Mouse (Mus musculus): ENCODE results near the gene Trim8. TPM values are rescaled to one million over a fixed set of nuclear protein-coding genes. Genes with fewer than 3 reads are reported as not detected.

Gene Trim8
- total RNA-seq, 1 experiment from 2014 or later, result 39.3 TPM

DNA sequence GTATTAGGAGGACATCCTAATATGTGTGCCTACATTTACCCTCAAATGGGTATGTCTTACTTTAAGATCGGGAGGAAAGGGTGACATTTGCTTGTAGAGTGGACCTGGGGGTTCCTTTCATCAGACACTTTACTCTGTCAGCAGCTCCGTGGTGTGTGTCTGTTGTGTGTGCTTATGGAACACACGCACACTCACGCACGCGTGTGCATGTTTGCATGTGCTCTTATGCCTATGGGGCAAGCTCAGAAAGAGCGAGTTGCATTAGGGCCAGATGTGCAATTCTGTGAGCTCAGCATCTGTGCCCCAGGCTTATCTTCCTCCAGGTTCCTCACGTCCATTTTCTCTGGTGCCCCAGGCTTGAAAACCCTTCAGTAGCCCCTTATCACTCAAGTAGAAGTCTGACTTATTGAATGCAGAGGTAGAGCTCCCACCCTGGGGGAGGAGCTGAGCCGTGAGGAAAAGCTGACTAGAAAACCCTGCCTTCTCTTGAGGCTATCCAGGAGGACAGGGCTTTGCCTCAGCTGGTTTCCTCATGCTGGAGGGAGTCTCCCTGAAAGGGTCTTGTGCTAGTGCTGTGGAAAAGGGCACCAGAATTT, 3.4 kb downstream of the Trim8 start:
- peak; percentile 5 for DNase-seq

DNA sequence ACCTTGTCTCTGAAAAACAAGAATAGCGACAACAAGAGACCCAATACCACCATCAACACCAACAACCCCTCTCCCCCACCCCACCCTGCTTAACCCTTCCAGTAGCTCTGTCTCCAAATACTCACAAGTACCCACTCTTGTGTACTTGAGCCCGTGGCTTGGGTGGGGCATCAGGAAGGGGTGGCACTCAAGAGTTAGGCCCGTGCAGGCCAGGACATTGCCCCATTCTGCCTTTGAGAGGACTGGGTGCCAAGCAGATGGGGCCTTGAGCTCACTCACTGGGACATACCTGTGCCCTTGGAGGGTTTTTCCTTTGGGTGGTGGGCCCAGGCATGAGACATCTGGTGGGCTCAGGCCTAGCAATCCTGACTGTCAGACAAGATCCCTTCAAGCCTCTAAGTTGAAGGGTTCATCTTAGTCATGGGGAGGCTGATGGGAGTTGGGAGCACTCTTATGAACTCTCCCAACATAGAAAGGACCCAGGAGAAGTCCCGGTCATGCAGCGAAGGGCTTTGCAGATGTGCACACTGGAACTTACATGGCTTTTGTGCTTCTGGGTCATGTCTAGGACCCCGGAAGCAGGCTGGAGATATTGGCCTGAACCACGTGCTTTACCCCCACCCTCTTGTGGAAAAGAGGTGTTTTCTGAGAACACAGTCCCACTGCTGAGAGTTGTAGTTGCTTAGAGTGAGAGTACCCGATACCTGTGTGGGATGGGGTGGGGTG, 4.3 kb downstream of the Trim8 start:
- peak; percentile 26 for DNase-seq

DNA sequence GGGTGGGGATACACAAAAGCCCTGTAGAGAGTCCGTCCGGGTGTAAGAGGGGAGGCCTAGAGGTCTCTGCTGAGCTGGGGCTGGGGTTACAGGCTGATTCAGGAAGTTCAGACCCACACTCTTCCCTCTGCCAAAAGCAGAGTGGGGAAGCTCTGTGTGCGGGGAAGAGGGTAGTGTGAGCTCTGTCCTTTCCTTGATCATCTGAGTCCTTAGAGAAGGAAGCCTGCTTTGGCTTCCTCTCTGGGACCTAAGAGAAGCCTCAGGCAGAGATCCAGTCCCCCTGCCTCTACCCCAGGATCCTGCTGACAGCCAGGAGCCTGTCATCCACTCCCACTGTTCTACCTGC, 4.8 kb downstream of the Trim8 start:
- DNase-seq, result peak; percentile 2

DNA sequence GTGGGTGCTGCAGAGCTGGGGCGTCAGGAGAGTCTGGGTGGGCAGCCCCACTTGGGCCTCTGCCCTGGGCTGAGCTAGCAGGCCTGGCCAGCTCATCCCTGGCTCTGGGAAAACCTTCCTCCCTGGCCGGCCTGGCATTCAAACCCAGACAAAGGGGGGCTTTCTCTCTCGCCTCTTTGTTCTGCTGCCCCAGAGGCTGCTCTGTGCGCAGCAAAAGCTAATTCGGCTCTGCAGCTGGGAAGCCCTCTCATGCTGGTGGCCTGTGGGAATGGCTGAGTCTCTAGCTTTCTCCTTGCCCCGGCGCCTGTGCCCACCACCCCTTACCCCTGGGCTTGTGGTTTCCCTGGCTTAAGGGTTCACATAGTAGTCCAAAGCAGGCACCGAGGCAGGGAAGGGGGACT, 5.7 kb downstream of the Trim8 start:
- peak; percentile 9 for DNase-seq

DNA sequence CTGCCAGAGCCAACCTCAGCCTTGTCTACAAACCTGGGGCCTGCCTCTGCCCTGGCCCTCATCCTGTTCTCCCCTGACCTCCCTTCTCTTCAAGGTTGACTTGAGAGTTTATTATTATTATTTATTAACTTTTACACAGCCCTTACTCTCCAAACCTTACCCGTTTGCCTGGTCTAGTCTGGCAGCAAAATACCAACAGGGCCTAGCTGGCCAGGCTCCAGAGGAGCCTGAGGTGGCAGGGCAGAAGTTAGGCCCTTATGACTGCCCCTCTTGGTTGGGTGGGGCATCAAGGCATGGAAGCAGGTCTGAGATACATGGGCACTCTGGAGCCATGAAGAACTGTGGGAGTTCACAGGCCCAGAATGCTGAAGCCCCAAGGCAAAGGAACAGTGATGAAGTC, 6.3 kb downstream of the Trim8 start:
- DNase-seq, result peak; percentile 29

DNA sequence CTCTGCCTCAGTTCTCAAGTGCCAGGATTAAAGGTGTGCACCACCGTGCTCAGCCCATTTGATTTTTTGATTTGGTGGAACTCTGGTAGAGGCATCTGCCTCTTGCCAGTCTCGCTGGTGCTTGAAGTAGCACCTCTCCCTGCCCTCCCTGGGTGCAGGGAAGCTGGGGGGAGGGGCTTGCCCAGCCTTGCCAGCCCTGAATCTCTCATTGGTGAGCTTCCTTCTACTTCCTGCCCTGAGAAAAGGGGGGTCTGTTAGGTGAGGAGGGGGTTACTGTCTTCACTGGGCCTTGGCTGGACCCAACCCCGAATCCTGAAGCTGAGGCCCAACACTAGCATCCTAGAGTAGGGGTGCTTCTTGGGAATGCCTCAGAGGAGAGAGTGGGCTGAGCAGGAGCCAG, 7.2 kb downstream of the Trim8 start:
- DNase-seq, result peak; percentile 33

DNA sequence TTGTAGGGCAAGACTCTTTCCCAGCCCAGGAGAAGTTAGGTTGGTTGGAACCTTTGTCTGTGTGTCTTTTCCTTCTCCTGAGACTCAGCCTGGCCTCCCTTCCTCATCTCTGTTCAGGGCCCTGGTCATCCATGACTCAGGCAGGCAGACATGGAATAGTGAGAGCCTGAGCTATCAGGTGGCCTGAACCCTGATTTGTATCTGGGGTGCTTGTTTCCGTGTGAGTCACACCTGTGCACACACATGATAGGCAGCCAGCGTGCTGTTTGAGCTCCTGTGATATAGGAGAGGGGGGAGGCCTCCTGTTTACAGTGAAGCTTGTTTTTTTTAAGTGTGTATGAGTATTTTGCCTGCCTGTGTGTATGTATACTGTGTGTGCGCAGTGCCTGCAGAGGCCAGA, 7.7 kb downstream of the Trim8 start:
- DNase-seq, result peak; percentile 33

DNA sequence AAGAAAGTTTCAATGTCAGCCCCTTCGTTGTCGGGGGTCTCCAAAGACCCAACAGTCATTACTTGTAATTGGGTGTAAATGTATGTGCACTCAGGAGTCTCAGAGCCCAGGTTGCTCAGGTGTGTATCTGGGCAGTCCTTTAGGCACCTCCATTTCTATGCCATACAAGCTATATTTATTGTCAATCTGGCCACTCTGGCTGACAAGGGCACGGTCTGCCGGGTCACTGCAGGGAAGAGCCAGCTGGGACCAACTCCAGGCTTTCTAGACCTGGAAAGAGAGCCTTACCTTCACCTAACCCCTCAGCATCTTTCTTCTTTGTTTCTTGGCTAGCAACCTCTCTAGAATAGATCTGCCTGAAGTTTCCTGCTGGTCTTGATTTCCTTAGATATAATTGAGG, 8.2 kb downstream of the Trim8 start:
- no peak for DNase-seq

DNA sequence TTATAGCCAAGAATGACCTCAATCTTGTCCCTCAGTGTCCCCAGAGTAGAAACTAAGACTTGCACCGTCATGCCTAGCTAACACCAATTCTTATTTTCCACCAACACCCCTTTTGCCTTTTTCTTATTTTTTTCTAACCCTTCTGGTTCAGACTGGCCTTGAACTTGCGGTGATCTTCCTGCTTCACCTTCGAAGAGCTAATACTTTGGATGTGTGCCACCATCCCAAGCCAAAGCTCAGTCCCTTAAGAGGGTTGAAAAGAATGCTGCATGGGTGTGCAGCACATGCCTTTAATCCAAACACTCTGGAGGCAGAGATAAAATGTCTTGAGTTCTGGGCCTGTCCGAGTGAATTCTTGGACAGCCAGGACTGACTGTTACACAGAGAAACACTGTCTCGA, 8.9 kb downstream of the Trim8 start:
- DNase-seq, result peak; percentile 62

DNA sequence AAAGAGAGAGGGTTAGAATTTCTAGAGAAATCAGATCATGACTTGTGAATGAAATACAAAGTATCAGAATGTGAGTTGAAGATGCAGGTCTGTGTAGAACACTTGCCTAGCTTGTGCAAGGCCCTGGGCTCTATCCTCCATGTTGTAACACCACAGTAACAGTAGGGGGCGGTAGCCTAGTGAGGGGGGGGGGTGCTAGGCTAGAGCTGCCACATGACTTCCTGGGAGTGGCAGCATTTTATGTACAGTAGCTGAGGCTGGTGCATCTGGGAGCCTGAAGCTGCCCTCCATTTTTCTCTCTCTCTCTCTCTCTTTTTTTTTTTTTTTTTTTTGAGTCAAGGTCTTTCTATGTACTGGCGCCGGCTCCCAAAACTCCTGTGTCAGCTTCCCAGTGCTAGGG, 9.3 kb downstream of the Trim8 start:
- peak; percentile 67 for DNase-seq

DNA sequence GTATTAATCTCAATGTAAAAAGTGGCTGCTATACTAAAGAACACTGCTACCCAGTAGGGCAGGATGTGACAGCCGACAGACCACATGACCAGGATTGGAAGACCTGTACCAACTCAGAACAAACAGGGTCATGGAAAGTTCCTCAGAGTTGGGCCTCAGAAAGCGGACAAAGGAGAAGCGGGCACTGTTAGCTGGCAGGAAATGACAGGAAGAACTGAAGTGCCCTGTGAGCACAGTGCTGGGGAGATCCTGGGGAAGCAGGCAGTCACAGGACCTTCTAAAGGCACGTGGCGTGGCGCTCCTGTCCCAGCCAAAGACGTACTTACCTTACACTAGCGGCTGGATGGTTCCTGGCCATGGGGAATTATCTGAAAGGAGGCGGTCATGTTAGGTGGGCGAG, 9.8 kb downstream of the Trim8 start:
- peak; percentile 59 for DNase-seq

DNA sequence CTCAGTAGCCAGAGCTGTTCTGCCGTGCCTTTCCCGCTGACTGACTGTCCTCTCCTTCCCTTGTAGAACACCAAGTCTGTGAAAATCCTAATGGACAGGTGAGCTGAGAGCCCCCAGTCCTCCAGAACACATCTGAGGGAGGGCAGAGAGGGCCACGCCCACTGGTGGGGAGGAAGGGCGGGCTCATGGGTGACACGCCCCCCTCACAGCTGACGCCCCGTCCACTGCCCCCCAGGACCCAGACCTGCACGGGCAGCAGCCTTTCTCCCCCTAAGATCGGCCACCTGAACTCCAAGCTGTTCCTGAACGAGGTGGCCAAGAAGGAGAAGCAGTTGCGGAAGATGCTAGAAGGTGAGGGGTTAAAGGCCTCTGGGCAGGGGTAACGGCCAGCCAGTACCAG, 12.9 kb downstream of the Trim8 start:
- DNase-seq, result no peak

DNA sequence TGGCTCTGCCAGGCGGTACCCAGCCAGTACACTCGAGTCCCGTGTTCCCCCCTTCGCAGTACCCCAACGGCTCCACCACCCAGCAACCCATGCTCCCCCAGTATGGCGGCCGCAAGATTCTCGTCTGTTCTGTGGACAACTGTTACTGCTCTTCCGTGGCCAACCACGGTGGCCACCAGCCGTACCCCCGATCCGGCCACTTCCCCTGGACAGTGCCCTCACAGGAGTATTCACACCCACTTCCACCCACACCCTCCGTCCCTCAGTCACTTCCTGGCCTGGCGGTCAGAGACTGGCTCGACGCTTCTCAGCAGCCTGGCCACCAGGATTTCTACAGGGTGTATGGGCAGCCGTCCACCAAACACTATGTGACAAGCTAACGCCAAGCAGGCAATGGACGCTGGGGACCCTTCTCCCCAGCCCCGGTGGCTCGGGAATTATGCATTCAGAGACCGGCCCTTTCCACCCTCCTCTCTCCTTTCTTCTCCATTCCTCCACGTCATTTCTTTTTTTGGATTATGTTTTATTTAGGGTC, 13.9 kb downstream of the Trim8 start:
- DNase-seq, result no peak

DNA sequence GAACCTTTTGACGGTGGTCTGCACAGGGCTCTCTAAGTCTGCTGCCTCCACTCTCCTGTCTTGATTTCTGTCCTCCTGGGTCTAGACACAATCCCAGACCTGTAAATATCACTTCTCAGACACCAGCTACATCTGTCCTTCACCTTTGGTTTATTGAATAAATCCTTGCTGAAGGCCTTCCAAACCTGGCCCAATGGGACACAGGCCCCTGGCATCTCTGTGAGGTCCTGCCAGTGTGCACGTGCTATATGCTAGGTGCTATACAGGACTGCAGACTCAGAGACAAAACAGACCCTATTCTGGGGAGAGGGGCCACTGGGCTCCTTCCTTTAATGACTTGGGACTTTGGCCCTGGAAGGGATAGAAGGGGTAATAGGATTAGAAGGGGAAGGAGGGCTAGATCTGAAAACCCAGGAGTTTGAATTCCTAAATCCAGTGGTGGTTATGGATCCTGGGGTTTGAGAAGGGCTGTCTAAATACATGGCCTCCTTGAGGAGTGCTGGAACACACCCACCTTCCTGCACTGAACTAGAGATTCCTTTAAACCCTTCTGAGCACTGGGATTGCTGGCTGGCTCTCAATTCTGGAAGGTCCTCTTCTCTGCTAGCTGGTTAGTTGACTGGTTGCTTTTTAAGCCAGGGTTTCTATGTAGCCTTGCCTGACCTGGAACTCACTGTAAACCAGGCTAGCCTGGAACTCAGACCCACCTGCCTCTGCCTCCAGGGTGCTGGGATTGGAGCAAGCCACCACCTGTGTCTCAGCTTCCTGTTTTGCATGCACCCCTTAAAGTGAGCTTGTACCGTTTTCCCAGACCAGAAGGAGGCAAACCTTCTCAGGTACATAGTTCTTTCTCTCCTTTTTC, 15.4 kb downstream of the Trim8 start:
- no peak for DNase-seq

DNA sequence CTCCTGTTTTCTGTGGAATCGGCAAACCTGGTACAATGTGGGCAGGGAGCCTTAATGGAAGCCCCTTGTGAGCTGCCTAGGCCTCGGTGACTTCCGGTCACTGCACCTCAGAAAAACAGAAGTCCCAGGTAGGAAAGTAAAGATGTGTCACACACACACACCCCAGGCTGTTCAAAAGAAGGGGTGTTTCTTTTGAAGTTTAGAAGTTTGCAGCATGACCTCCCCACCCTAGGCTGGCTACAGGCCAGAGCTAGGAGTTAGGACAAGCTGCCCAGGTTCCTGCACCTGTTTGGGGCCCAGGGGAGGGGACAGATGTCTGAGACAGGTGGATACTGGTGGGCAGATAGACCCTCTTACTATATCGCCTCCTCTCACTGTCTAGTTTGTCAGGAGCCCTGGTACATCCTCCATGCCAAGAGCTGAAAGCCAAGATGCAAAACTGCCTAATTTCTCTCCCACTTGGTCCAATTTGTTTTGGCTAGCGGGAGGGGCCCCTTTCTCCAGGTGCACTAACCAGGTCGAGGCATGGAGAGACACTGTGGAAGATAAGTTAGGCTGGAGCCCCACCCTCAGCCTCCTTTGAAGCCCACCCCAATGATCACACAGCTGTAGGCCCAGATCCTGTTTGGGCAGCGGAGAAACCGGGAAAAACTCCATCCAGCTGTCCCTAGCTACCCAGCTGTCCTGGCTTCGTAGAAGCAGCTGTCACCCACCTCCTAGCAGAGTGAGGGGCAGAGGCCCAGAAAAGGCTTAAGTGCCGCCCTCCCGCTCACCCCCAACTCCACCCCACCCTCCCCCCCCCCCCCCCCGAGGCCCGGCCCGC, 16.2 kb downstream of the Trim8 start:
- no peak for DNase-seq

DNA sequence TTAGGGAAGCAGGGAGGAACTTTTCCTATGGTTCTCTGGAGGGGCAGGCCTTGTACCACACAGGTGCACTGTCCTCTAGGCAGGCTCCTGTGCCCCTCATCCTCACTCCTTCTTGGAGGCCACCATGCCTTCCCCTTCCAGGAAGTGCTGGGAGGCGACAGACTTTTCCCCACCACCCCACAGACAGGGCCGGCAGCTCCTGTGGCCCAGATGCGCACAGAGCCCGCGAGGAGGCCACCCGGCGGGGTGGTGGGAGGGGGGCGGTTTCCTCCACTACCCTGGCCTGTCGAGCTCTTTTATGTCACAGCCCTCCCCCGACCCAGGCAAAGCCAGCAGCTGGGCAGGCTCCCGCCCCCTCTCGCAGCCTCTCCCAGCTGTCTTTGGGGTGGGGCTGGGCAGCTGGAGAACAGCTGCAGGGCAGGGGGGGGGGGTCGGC, 16.9 kb downstream of the Trim8 start:
- peak; percentile 65 for DNase-seq

DNA sequence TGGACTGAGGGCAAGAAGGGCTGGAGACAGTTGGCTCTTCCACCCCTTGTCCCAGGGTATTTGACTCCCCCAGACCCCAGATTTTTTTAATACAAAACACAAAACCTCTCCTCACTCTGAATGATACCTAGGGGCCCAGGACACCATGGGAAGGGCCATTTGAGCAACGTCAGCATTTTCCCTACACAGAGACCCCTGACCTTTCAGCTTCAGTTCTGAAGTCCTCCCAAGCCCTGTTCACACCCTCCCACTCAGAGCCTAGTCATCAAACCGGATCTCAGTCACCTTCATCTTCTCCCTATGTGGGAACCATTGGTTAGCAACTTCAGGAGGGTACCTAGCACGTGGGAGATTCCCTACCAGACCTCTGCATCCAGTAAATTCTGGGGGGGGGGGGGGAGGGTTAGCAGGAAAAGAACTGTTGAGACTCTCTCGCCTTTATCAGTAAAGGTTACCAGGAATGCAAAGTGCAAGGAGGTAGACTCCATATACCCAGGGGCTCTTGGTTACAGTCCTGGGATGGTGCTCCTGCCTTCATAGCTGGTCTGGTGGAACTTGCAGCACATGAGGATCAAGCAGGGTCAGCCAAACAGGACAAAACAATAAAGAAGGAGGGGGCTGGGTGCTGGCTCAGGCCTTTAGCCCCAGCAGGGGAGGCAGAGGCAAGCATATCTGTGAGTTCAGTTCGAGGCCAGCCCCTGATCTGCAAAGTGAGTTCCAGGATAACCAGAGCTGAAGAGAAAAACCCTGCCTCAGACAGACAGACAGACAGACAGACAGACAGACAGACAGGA, 17.5 kb downstream of the Trim8 start:
- peak; percentile 12 for DNase-seq

DNA sequence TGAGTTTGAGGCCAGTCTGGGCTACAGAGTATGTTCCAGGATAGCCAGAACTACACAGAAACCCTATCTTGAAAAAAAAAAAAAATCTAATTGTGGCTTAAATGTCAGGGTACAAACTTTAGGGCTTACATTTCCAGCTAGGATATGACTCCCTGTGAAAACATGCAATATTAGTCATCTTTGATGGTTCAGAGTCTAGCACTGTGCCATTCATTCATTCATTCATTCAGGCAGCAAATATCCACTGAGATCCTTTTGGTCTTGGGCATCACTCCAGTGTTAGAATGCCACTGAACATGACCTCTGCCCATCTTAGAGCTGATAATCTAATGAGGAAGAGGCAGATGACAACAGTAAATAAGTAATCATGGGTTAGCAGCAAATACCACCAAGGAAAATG, 20.2 kb downstream of the Trim8 start:
- no peak for DNase-seq

DNA sequence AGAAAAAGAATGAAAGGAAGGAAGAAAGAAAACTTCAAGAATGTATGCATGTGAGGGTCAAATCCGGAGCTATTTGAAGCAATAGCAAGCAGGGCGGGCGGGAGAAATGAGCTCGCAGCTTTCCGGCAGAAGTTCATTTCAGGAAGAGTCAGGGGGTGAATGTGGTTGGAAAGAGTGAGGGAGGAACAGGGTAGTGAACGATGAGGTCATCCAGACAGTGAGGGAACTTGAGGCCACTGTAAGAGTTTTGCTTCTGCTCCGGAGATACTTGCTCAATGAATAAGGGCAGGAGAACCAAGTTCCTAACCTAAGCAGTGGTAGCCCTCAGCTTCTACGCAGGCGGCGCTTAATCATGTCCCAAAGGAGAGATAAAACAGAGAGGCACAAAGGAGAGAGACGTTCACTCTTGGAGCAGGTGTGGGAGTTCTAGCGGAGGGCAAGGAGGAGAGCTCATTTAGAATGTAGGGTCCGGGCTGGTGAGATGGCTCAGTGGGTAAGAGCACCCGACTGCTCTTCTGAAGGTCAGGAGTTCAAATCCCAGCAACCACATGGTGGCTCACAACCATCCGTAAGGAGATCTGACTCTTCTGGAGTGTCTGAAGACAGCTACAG, 21.0 kb downstream of the Trim8 start:
- no peak for DNase-seq

DNA sequence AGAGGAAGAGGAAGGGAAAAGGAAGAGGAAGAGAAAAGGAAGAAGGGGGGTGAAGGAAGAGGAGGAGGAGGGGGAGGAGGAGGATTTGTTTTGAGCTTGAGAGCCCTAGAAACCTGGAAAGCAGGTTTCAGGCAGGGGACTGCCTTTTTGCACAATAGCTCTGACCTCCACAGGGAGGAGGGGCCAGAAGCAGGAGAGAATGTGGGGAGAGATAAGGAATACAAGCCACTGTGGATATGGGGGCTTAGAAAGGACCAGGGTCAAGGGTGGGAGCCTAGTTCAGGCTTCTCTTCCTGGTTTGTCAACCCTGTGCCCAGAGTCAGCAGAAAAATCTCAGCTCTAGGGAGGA, 21.6 kb downstream of the Trim8 start:
- DNase-seq, result peak; percentile 22
